ENCODE assay signal across 23 mouse cellular contexts in genomic region chr6:143858551-143858950, GRCm38 (mm10).
DNase-seq lines count a peak whose midpoint lies in the region; ATAC-seq lines count a peak whose summit lies in the region.
"Had no signal": no experiment of that assay in that cellular context is flagged by ENCODE, and none has a peak within 500 bp of the region (broad histone marks: within the 10 kb centered on the region; RNA-seq: fewer than 3 reads in every experiment).

No protein-coding gene starts in this region.

- 98% methylated on average over 2 of the region's 2 CpGs for WGBS in limb, embryonic 10.5 days

- DNase-seq in heart, adult 11 months: peak; percentile 69
- DNase-seq in heart, postnatal 10 days: no peak
- DNase-seq in 416B (ENCODE audit: low read depth): peak; percentile 87
- peak; percentile 33 for DNase-seq in brain, adult 2 months (ENCODE audit: low read depth, low spot score)
- no peak for DNase-seq in limb, embryonic 10.5 days (ENCODE audit: low spot score)
- DNase-seq: adrenal gland, adult 2 months; adrenal gland, postnatal 25 days; cerebellum, adult 9-11 months; cerebellum, postnatal 36 days; gastrocnemius, adult 2 months; gastrocnemius, postnatal 36 days; heart, adult 2 months had no signal

- intact Hi-C loops in heart, postnatal 10 days (cut with DNase I): no loop called here

- peaks cover 51% of the 10 kb centered on the region; the same call in 1 of the 2 replicates for H3K27me3 ChIP-seq in limb, embryonic 10.5 days (ENCODE audit: low read depth, poor library complexity, severe bottlenecking)
- H3K27me3 ChIP-seq: intestine, embryonic 15.5 days had no signal

- H3K36me3 ChIP-seq in limb, embryonic 10.5 days: peaks cover 3% of the 10 kb centered on the region; the same call in 1 of the 2 replicates
- H3K36me3 ChIP-seq: G1E; heart, embryonic 15.5 days; hindbrain, embryonic 10.5 days; intestine, embryonic 15.5 days had no signal

- no peaks in the 10 kb centered on the region for H3K9me3 ChIP-seq in limb, embryonic 10.5 days (replicated peaks)
- H3K9me3 ChIP-seq: embryonic facial prominence, embryonic 10.5 days; forebrain, embryonic 10.5 days; heart, embryonic 15.5 days; hindbrain, embryonic 10.5 days; intestine, embryonic 15.5 days had no signal

- peaks cover 53% of the 10 kb centered on the region for H3K4me1 ChIP-seq in limb, embryonic 10.5 days
- H3K4me1 ChIP-seq: heart, embryonic 15.5 days had no signal

- no peak overlapping the region for H3K4me3 ChIP-seq in limb, embryonic 10.5 days
- H3K4me3 ChIP-seq: embryonic facial prominence, embryonic 10.5 days; forebrain, embryonic 10.5 days; gastrocnemius, adult 2 months; heart, adult 2 months; heart, embryonic 15.5 days; hindbrain, embryonic 10.5 days; intestine, embryonic 15.5 days had no signal

- no peak overlapping the region for H3K27ac ChIP-seq in limb, embryonic 10.5 days
- H3K27ac ChIP-seq: embryonic facial prominence, embryonic 10.5 days; forebrain, embryonic 10.5 days; gastrocnemius, adult 2 months; heart, adult 2 months; heart, embryonic 15.5 days; hindbrain, embryonic 10.5 days; hindbrain, embryonic 14.5 days; intestine, embryonic 15.5 days had no signal

- ATAC-seq in megakaryocyte progenitor cell, adult 5-6 weeks (replicated peaks; ENCODE audit: poor library complexity): peak; percentile 37; the same call in 1 of the 2 replicates
- no peak for ATAC-seq in megakaryocyte-erythroid progenitor cell, adult 5-6 weeks (replicated peaks; ENCODE audit: low FRiP score, low TSS enrichment, poor library complexity, severe bottlenecking)
- ATAC-seq: CD4-positive, CD25-positive, alpha-beta regulatory T cell, adult 4 months; forebrain, embryonic 14.5 days; intestine, embryonic 15.5 days had no signal

Comparison
In these comparisons a context has a peak if more than half of its experiments do, and no peak if none do; other contexts are left out.
1. DNase-seq: peak in heart, adult 11 months (single experiment), 416B (single experiment) and brain, adult 2 months (single experiment); none in heart, postnatal 10 days (0 of 2) and limb, embryonic 10.5 days (single experiment).